Mouse (Mus musculus) heart, embryonic 10.5 days (tissue): ENCODE measurements at regions not wholly inside any gene's neighbourhood (a gene's known extent, or its start where the extent isn't known, plus 50 kb on each side); places are given as distances from the start of the nearest gene placed in this dataset.

Source experiments
- DNase-seq: peaks from one replicate; pipeline ENCODE4 v3.0.0-alpha.2; 2017; ENCODE audit warnings: low spot score
- H3K27ac ChIP-seq: fragments of 300-500 bp; sonication (generic); 2 replicates; pipeline ENCODE4 v1.5.1; 2016; ENCODE audit warnings: mild to moderate bottlenecking
- H3K27me3 ChIP-seq: fragments of 300-500 bp; sonication (generic); 2 replicates; pipeline ENCODE4 v1.6.1; 2016; ENCODE audit warnings: mild to moderate bottlenecking; ENCODE audit not compliant: poor library complexity, insufficient read depth, severe bottlenecking
- H3K36me3 ChIP-seq: fragments of 300-500 bp; sonication (generic); 2 replicates; pipeline ENCODE4 v1.6.1; 2016; ENCODE audit warnings: mild to moderate bottlenecking, moderate library complexity
- H3K4me1 ChIP-seq: fragments of 300-500 bp; sonication (generic); 2 replicates; pipeline ENCODE4 v1.6.1; 2016; ENCODE audit warnings: mild to moderate bottlenecking
- H3K4me3 ChIP-seq: fragments of 300-500 bp; sonication (generic); 2 replicates; pipeline ENCODE4 v1.5.1; 2016; ENCODE audit warnings: mild to moderate bottlenecking, moderate library complexity
- H3K9me3 ChIP-seq: fragments of 300-500 bp; sonication (generic); 2 replicates; pipeline ENCODE4 v1.6.1; 2016; ENCODE audit warnings: mild to moderate bottlenecking, moderate library complexity
- WGBS: fragments of 180-500 bp; shearing (Covaris S2); methylation state at CpG from one replicate; pipeline ENCODE4 v1.1.7; 2016; 5-methylcytosine and 5-hydroxymethylcytosine counted together

DNA sequence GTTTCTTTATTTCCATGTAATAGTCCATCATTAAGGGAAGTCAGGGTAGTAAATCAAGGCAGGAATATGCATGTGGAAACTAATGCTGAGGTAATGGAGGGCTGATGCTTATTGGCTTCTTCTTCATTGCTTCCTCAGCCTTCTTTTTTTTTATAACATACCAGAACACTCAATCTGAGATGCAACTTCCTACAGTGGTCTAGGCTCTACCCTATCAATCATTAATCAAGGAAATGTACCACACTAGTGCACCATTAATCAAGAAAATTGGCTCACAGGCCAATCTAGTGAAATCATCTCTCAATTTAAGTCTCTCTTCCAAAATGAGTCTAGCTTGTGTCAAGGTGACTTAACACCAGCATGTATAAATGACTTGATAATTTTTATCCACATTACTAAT lies 263.2 kb upstream of the Meox2 start:
- no peaks in the 10 kb centered on the region for H3K27me3 ChIP-seq
- H3K4me1 ChIP-seq = no peaks in the 10 kb centered on the region
- no peak overlapping the region for H3K27ac ChIP-seq
- no peaks in the 10 kb centered on the region for H3K9me3 ChIP-seq
- DNase-seq = no peak
- no peak overlapping the region for H3K4me3 ChIP-seq
- H3K36me3 ChIP-seq = no peaks in the 10 kb centered on the region

- Histone ChIP-seq H3K4me1 (no peaks in the 10 kb centered on the region), H3K4me3 (no peak overlapping the region), H3K27ac (no peak overlapping the region), H3K9me3 (no peaks in the 10 kb centered on the region), H3K27me3 (no peaks in the 10 kb centered on the region), H3K36me3 (no peaks in the 10 kb centered on the region)
- DNase-seq = no peak
- 77% methylated on average over 2 of the region's 2 CpGs for WGBS
Observed at GRCm38 (mm10) chr12:36849086-36849485, 259.3 kb upstream of the Meox2 start.

DNA sequence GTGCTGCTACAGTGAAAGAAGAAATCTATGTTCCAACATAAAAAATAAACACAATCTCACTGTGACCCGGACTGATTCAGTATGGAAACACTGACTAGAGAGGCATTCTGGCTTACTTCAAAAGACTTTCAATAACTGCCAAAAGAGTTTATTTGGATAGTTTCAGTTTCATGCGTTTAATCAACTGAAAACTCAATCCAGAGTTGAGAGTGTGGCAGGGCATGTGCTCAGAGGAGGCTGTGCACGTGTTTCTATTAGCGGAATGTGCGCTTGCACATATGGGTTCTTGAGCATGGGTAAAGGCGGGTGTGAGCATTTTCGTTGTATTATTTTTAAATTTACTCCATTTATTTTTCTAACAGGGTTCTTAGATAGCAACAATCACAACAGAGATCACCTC lies 245.2 kb upstream of the Meox2 start:
- no peaks in the 10 kb centered on the region for H3K36me3 ChIP-seq
- WGBS = 78% methylated on average over 7 of the region's 7 CpGs
- H3K4me1 ChIP-seq = no peaks in the 10 kb centered on the region
- DNase-seq = no peak
- H3K27me3 ChIP-seq = no peaks in the 10 kb centered on the region
- H3K4me3 ChIP-seq = no peak overlapping the region
- no peak overlapping the region for H3K27ac ChIP-seq
- H3K9me3 ChIP-seq = no peaks in the 10 kb centered on the region

DNA sequence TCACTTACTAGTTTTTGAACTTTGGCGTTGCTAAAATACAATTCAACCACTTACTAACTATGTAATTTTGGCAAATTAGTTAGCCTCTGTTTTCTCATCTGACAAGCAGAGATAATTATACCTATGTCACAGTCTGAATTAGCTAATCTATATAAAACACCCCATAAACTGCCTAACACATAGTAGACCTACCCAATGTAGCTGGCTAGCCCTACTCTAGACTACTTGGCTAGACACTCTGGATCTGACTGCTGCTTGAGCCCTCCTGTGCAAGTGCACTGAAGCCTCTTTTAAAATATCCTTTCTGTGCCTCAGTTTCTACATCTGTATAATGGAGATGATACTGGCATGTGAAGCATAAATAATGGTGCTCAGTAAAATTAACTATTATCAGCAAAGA lies 227.6 kb upstream of the Meox2 start:
- Histone ChIP-seq H3K27me3 (no peaks in the 10 kb centered on the region), H3K36me3 (no peaks in the 10 kb centered on the region), H3K9me3 (no peaks in the 10 kb centered on the region), H3K4me3 (no peak overlapping the region), H3K4me1 (no peaks in the 10 kb centered on the region), H3K27ac (no peak overlapping the region)
- DNase-seq = no peak
- 85% methylated on average over 1 of the region's 1 CpGs for WGBS

GRCm38 (mm10) chr12:36913364-36913763 lies 195.0 kb upstream of the Meox2 start:
- H3K36me3 ChIP-seq = no peaks in the 10 kb centered on the region
- H3K4me3 ChIP-seq = no peak overlapping the region
- H3K9me3 ChIP-seq = no peaks in the 10 kb centered on the region
- H3K4me1 ChIP-seq = no peaks in the 10 kb centered on the region; the same call in 1 of the 2 replicates
- no peak for DNase-seq
- no peak overlapping the region for H3K27ac ChIP-seq
- no peaks in the 10 kb centered on the region for H3K27me3 ChIP-seq

GRCm38 (mm10) chr12:36917576-36918106 lies 190.7 kb upstream of the Meox2 start:
- DNase-seq = no peak
- 52% methylated on average over 1 of the region's 1 CpGs for WGBS
- no peak overlapping the region for H3K4me3 ChIP-seq
- no peak overlapping the region for H3K27ac ChIP-seq
- no peaks in the 10 kb centered on the region for H3K27me3 ChIP-seq
- no peaks in the 10 kb centered on the region for H3K36me3 ChIP-seq
- H3K9me3 ChIP-seq = no peaks in the 10 kb centered on the region
- no peaks in the 10 kb centered on the region; the same call in 1 of the 2 replicates for H3K4me1 ChIP-seq

DNA sequence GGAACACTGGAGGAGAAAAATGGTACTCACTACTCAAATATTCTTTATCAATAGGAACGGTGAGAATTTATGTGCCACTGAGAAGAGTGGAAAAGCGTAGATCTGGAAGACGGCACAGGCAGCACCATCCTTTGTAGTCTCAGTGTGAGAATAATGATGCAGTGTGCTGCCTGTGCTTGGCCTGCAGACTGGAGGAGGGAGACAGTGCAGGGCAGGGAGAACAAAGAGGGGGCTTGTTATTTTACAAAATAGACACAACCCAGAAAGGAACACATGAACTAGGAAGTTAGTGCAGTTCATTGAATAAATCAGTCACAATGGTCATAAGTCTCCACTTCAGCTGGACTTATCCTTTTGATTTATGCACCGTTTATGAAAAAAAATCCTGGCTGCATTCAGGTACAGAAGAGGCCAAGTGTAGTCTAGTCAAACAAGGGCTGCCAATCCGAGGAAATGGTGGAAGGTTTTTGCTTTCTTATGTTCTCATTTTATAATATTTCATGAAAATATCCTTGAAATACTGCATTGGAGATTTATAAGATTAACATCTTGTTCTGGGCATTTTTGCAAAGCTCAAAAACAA lies 190.0 kb upstream of the Meox2 start:
- no peak for DNase-seq
- Histone ChIP-seq H3K4me1 (no peaks in the 10 kb centered on the region; the same call in 1 of the 2 replicates), H3K36me3 (no peaks in the 10 kb centered on the region), H3K4me3 (no peak overlapping the region), H3K27ac (no peak overlapping the region), H3K27me3 (no peaks in the 10 kb centered on the region), H3K9me3 (no peaks in the 10 kb centered on the region)
- WGBS = 69% methylated on average over 5 of the region's 5 CpGs

GRCm38 (mm10) chr12:36923558-36923957 lies 184.8 kb upstream of the Meox2 start:
- Histone ChIP-seq H3K27ac (no peak overlapping the region), H3K4me3 (no peak overlapping the region), H3K36me3 (no peaks in the 10 kb centered on the region), H3K9me3 (no peaks in the 10 kb centered on the region), H3K4me1 (no peaks in the 10 kb centered on the region), H3K27me3 (no peaks in the 10 kb centered on the region)
- no peak for DNase-seq
- WGBS = 90% methylated on average over 2 of the region's 2 CpGs

DNA sequence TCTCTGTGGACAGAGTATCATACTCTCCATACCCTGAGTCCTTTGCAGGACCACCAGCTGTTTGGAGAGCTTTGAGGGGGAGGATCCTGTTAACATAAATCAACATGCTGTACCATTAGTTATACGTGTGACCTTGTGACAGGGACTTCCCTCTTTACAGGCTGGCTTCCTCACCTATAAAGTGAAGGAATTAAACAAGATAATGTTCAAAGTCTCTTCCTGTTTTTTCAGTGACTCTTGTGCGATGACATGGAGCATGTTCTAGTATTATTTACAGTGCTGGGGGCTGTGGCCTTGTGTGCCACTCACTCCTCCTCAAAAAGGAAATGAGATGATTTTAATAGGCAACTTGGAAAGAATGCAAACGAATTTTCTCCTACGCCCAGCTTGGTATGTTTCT lies 182.1 kb upstream of the Meox2 start:
- Histone ChIP-seq H3K27me3 (no peaks in the 10 kb centered on the region), H3K9me3 (no peaks in the 10 kb centered on the region), H3K36me3 (no peaks in the 10 kb centered on the region), H3K4me1 (no peaks in the 10 kb centered on the region), H3K4me3 (no peak overlapping the region), H3K27ac (no peak overlapping the region)
- WGBS = 56% methylated on average over 4 of the region's 4 CpGs
- DNase-seq = no peak

DNA sequence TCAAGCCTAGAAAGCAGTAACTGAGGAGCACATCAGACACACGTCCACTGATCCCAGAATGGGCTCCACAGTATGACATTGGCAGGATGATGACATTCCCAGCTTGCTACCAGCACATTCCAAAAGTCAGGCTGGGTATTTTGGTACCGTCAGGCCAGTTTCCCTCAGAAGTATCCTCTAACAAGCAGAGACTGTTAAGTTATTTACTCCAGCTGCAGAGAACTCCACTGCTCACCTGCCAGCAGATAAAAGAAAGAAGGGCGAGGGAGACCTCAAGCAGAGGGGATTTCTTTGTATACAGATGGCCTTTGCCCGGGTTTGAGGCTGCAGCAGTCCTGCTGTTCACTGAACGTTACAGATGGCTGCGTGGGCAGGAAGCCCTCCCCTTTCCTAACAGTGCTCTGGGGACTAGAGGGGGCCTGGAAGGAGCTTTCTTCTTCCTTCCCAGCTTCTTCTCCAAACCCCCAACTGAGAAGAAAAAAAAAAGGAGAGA lies 175.2 kb upstream of the Meox2 start:
- Histone ChIP-seq H3K36me3 (no peaks in the 10 kb centered on the region), H3K4me3 (peak overlapping the region; percentile 29), H3K4me1 (peaks cover 6% of the 10 kb centered on the region), H3K27me3 (no peaks in the 10 kb centered on the region), H3K27ac (peak overlapping the region; percentile 73), H3K9me3 (no peaks in the 10 kb centered on the region)
- DNase-seq = no peak
- 6% methylated on average over 6 of the region's 6 CpGs for WGBS

DNA sequence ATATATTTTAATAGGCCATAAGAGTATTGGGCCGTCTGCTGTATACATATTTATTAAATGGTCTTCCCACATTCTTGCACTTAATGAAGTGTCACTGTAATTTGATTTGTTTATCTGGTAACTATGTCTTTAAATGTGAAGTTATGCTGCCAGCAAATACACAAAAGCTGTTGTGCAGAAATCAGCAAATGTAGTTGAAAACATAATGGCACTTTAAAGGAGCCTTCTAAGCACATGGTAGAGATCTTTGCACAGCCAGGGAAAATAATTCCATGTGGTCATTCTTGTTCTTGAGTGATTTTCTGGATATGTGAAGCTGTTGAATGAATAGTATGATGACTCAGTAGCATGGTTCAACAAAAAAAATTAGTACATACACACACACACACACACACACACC lies 164.4 kb upstream of the Meox2 start:
- no peaks in the 10 kb centered on the region for H3K4me1 ChIP-seq
- DNase-seq = no peak
- 76% methylated on average over 1 of the region's 1 CpGs for WGBS
- H3K9me3 ChIP-seq = no peaks in the 10 kb centered on the region
- no peaks in the 10 kb centered on the region for H3K36me3 ChIP-seq
- H3K4me3 ChIP-seq = no peak overlapping the region
- H3K27ac ChIP-seq = no peak overlapping the region
- no peaks in the 10 kb centered on the region for H3K27me3 ChIP-seq

GRCm38 (mm10) chr12:36945964-36946363 lies 162.4 kb upstream of the Meox2 start:
- Histone ChIP-seq H3K27me3 (no peaks in the 10 kb centered on the region), H3K27ac (no peak overlapping the region), H3K4me1 (no peaks in the 10 kb centered on the region), H3K36me3 (no peaks in the 10 kb centered on the region), H3K4me3 (no peak overlapping the region), H3K9me3 (no peaks in the 10 kb centered on the region)
- 48% methylated on average over 1 of the region's 1 CpGs for WGBS
- DNase-seq = no peak

GRCm38 (mm10) chr12:36947902-36948301 lies 160.4 kb upstream of the Meox2 start:
- H3K4me3 ChIP-seq = no peak overlapping the region
- DNase-seq = no peak
- H3K36me3 ChIP-seq = no peaks in the 10 kb centered on the region
- H3K27me3 ChIP-seq = no peaks in the 10 kb centered on the region
- H3K4me1 ChIP-seq = no peaks in the 10 kb centered on the region
- H3K27ac ChIP-seq = no peak overlapping the region
- H3K9me3 ChIP-seq = no peaks in the 10 kb centered on the region
- 78% methylated on average over 3 of the region's 3 CpGs for WGBS

DNA sequence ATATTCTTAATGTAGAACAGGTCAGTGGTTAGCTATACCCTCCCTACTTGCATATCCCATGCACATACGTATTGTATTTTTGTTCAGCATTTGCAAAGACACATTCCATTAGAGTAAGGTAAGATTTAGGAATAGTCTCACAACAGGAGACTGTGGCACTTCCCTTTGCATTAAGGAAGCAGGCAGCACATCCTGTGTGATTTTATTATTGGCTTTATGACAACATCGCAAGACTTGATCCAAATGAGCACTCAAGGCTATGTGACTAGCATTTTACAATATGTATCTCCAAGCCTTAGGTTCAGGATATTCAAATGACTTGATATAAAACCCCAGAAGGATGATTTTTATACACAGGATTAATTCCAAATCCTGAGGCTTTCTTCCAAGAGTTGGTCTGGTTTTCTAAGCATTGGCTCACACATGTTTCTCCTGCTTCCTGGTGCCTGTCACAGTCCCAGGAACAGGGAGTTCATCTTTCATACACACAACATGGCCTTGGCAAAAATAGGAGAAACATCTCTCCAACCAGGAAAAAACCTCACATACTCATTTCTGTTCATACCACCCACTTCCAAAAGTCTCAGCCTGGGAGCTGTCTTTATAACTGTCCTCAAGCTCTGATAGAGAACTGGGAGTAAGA lies 159.1 kb upstream of the Meox2 start:
- DNase-seq = no peak
- Histone ChIP-seq H3K9me3 (no peaks in the 10 kb centered on the region), H3K36me3 (no peaks in the 10 kb centered on the region), H3K27ac (no peak overlapping the region), H3K4me3 (no peak overlapping the region), H3K4me1 (no peaks in the 10 kb centered on the region), H3K27me3 (no peaks in the 10 kb centered on the region)
- 83% methylated on average over 2 of the region's 2 CpGs for WGBS
